Mouse (Mus musculus) heart, adult 2 months (tissue): ENCODE data around the gene Acpp. TPM values are rescaled to one million over a fixed set of nuclear protein-coding genes. Genes with fewer than 3 reads are reported as not detected.

Source experiments
- DNase-seq, 2 experiments: peaks; one replicate each; pipeline ENCODE4 v3.0.0; 2021
- H3K27ac ChIP-seq: fragments of 200-600 bp; 2 replicates; pipeline ENCODE4 v1.8.1; 2022
- H3K27me3 ChIP-seq: fragments of 200-500 bp; 2 replicates; pipeline ENCODE4 v1.6.1; 2012; ENCODE audit warnings: mild to moderate bottlenecking, low read length, inconsistent platforms, mixed read lengths; ENCODE audit not compliant: control insufficient read depth, insufficient read depth
- H3K36me3 ChIP-seq: fragments of 200-500 bp; 2 replicates; pipeline ENCODE4 v1.6.1; 2012; ENCODE audit warnings: low read length, inconsistent platforms; ENCODE audit not compliant: control insufficient read depth, insufficient read depth
- H3K4me1 ChIP-seq: fragments of 200-500 bp; 2 replicates; pipeline ENCODE4 v1.6.1; 2011; ENCODE audit warnings: low read length; ENCODE audit not compliant: control insufficient read depth, insufficient read depth
- H3K4me3 ChIP-seq: fragments of 200-600 bp; 2 replicates; pipeline ENCODE4 v1.8.1; 2022
- H3K79me2 ChIP-seq: fragments of 200-500 bp; replicated peaks from 2 replicates; pipeline ENCODE4 v1.6.1; 2012; ENCODE audit warnings: mild to moderate bottlenecking, inconsistent platforms, low read length, moderate library complexity, mixed read lengths; ENCODE audit not compliant: control insufficient read depth, insufficient read depth
- H3K9ac ChIP-seq: fragments of 200-500 bp; 2 replicates; pipeline ENCODE4 v1.6.1; 2012; ENCODE audit warnings: low read depth, mild to moderate bottlenecking, control low read depth, inconsistent platforms, low read length, mixed read lengths
- CTCF ChIP-seq: fragments of 200-600 bp; IDR thresholded peaks from 2 replicates; pipeline ENCODE4 v1.8.1; 2022; ENCODE audit warnings: antibody characterized with exemption, mild to moderate bottlenecking, moderate library complexity
- EP300 ChIP-seq: fragments of 200-500 bp; IDR thresholded peaks from 2 replicates; pipeline ENCODE4 v1.6.1; 2011; ENCODE audit warnings: low read depth, low read length, control low read depth; ENCODE audit not compliant: insufficient read depth
- POLR2A ChIP-seq: fragments of 200-500 bp; IDR thresholded peaks from 2 replicates; pipeline ENCODE4 v1.6.1; 2011; ENCODE audit warnings: mild to moderate bottlenecking, low read depth, low read length, control low read depth; ENCODE audit not compliant: insufficient read depth
- WGBS: fragments of 180-500 bp; shearing (Covaris S2); methylation state at CpG from one replicate; pipeline ENCODE4 v1.1.7; 2018; 5-methylcytosine and 5-hydroxymethylcytosine counted together
- intact Hi-C: fragments of 180-260 bp; cut with DNase I; formaldehyde crosslinking; loops from one replicate; pipeline ENCODE4 v1.15.1; 2025
- polyA plus RNA-seq: library from polyadenylated mRNA; depleted of rRNA; stranded (reverse); fragments of >200 nt; gene quantifications from 2 replicates; pipeline ENCODE4 v1.2.3, GENCODE M21; 2012
- total RNA-seq, 2 experiments: library from RNA; stranded (reverse); gene quantifications; 2 replicates each; pipeline ENCODE4 v1.2.3; 2021

Acpp gene
- total and polyA plus RNA-seq, 3 experiments = 0.23 to 0.41 (median 0.35) TPM

DNA sequence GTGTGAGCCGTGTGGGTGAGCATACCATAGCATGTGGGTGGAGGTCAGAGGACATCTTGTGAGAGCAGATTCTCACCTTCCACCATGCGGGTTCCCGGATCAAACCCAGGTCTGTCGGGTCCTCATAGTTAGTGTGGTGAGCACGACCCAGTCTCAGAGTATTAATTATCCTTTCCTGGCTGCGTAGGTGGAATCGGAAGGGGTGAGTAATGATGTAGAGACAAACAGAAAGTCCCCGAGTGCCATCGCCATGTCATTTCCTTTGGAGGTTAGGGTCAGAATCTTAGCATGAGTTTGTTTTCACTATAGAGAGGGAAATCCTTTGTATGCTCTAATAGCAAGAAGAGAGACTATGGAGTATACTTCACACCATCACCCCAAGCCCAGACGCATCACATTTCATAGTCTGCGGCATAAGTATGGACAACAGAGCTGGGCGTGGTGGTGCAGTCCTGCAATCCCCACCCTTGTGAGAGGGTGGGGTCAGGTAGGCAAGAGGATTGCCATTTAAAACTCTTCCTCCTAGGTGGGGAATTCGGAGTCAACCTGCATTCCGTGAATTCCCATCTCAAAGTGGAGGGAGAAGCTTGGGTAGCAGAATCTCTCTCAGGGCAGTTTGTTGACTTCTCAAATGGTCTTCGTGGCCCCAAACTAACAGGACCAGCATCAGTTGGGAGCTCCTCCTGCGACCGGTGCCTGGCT is 62.3 kb downstream of the Acpp start:
- no peaks in the 10 kb centered on the region for H3K4me1 ChIP-seq
- no peak overlapping the region for H3K27ac ChIP-seq
- H3K36me3 ChIP-seq = no peaks in the 10 kb centered on the region
- 65% methylated on average over 17 of the region's 17 CpGs for WGBS
- H3K27me3 ChIP-seq = no peaks in the 10 kb centered on the region
- intact Hi-C loops = no loop called here
- no peaks in the 10 kb centered on the region for H3K79me2 ChIP-seq
- no peak for DNase-seq
- TF ChIP-seq EP300 (no peak), CTCF (no peak), POLR2A (no peak)
- no peak overlapping the region for H3K4me3 ChIP-seq
- H3K9ac ChIP-seq = no peak overlapping the region

DNA sequence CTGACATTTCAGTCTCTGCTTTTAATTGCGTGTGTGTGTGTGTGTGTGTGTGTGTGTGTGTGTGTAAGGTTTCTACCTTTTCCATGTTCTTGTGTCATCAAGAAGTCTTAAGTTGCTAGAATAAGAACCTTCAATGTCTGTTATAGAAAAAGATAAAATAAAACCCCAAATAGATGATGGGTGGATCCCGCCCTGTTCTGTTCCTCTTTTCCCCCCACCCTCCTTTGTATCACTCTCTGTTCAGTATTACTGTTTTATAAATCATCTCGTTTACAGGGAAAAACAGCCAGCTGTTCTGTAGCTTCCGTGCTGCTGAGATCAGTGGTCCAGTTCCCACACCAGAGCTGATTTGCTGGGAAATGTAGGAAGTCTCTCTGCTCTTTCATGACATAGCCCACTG is 65.5 kb downstream of the Acpp start:
- Histone ChIP-seq H3K27ac (no peak overlapping the region), H3K36me3 (no peaks in the 10 kb centered on the region), H3K79me2 (no peaks in the 10 kb centered on the region), H3K9ac (no peak overlapping the region), H3K27me3 (no peaks in the 10 kb centered on the region), H3K4me1 (no peaks in the 10 kb centered on the region), H3K4me3 (no peak overlapping the region)
- 74% methylated on average over 4 of the region's 4 CpGs for WGBS
- no peak for TF ChIP-seq EP300
- TF ChIP-seq CTCF = no peak
- TF ChIP-seq POLR2A = no peak
- intact Hi-C loops = no loop called here
- no peak for DNase-seq

DNA sequence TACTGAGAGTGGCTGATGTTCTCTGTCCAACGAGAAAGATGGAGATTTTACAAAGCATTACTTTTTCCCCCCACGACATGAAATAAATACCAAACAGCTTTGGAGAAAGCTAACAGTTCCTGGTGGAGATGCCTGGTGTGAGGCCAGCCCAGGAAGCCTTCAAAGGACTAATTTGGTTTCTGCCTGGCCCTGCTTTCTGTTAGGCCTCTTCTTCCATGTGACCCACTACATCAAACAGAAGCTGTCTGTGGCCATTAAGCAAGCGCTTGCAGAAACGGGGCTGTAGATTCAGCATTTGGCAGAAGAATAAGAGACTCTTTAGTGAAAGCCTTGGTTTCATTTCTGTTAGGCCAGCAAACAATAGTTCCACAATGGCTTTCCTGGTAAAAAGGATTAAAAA is 65.9 kb downstream of the Acpp start:
- DNase-seq = no peak
- Histone ChIP-seq H3K27me3 (no peaks in the 10 kb centered on the region), H3K79me2 (no peaks in the 10 kb centered on the region), H3K4me1 (no peaks in the 10 kb centered on the region), H3K36me3 (no peaks in the 10 kb centered on the region), H3K4me3 (no peak overlapping the region), H3K9ac (no peak overlapping the region), H3K27ac (no peak overlapping the region)
- 72% methylated on average over 4 of the region's 4 CpGs for WGBS
- TF ChIP-seq EP300 = no peak
- no peak for TF ChIP-seq POLR2A
- no peak for TF ChIP-seq CTCF
- intact Hi-C loops = no loop called here

DNA sequence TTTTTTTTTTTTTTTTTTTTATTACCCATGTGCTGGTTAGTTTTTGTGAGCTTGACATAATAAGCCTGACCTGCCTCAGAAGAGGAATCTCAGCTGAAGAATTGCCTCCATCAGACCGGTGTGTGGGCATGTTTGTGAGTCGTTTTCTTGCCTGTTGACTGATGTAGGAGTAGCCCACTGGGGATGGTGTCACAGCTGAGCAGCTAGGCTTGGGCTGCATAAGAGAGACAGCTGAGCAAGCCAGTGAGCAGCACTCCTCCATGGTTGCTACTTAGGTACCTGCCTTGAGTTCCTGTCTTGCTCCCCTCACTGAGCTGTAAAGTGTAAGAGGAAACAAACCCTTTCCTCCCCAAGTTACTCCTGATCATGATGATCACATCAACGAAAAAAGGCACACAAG is 67.6 kb downstream of the Acpp start:
- Histone ChIP-seq H3K27ac (no peak overlapping the region), H3K9ac (no peak overlapping the region), H3K4me1 (no peaks in the 10 kb centered on the region), H3K36me3 (no peaks in the 10 kb centered on the region), H3K27me3 (no peaks in the 10 kb centered on the region), H3K4me3 (no peak overlapping the region), H3K79me2 (no peaks in the 10 kb centered on the region)
- DNase-seq = no peak
- no peak for TF ChIP-seq CTCF
- no peak for TF ChIP-seq EP300
- TF ChIP-seq POLR2A = no peak
- intact Hi-C loops = no loop called here
- 60% methylated on average over 3 of the region's 3 CpGs for WGBS

DNA sequence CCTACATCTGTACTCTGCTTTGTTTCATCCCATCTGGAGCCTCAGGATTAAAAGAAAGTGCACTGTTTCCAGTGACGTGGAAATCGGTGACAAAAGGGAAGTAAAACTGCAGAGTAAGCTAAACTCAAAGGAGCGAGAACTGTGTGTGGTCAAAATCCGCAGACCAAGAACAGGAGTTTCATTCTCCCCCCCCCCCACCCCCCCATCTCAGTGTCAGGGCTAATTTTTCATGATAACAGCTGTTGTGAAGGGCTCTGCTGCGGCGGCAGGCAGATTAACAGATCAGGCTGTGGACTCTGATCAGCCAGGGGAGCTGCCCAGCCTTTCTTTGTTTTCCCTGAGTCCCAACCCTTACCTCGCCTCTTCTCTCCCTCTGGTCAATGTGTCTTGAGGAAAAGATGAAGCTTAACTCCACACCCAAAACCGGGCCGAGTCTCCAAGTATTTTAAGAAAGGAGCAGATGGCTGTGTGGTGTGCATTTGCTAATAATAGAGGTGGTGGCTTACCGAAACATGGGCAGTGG is 68.1 kb downstream of the Acpp start:
- Histone ChIP-seq H3K4me3 (no peak overlapping the region), H3K27me3 (no peaks in the 10 kb centered on the region), H3K9ac (no peak overlapping the region), H3K4me1 (no peaks in the 10 kb centered on the region), H3K27ac (no peak overlapping the region), H3K79me2 (no peaks in the 10 kb centered on the region), H3K36me3 (no peaks in the 10 kb centered on the region)
- WGBS = 42% methylated on average over 10 of the region's 10 CpGs
- intact Hi-C loops = no loop called here
- DNase-seq = peak in 1 of 2 experiments; percentile 8
- no peak for TF ChIP-seq EP300
- no peak for TF ChIP-seq CTCF
- no peak for TF ChIP-seq POLR2A

DNA sequence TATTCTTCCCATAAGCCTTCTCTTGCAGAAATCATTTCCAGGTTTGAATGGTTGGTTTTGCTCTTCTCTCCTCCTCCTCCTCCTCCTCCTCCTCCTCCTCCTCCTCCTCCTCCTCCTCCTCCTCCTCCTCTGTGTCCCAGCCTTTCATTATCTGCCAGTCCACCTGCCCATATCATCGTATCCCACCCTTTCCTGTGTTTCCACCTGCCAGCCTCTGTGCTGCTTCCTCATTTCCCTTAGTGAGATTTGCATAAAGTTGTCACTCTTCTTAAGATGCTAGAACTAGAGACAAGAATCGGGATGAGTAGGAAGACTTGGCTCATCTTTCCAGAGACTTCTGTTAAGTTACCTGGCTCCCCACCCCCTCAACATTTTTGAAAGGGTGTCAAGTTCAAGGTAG is 73.0 kb downstream of the Acpp start:
- Histone ChIP-seq H3K4me3 (no peak overlapping the region), H3K27me3 (no peaks in the 10 kb centered on the region), H3K36me3 (peaks cover 7% of the 10 kb centered on the region), H3K79me2 (no peaks in the 10 kb centered on the region), H3K9ac (no peak overlapping the region), H3K4me1 (peaks cover 5% of the 10 kb centered on the region), H3K27ac (no peak overlapping the region)
- no peak for TF ChIP-seq CTCF
- no peak for TF ChIP-seq EP300
- no peak for TF ChIP-seq POLR2A
- 43% methylated on average over 2 of the region's 2 CpGs for WGBS
- no peak for DNase-seq
- intact Hi-C loops = no loop called here
